Mouse (Mus musculus): ENCODE measurements around the gene Ncoa6.

GRCm38 (mm10) chr2:155404635-155405034 lies 69.1 kb downstream of the Ncoa6 start:
- TF ChIP-seq EP300 (optimal IDR thresholded peaks at IDR 0.05) (no peak), CTCF (IDR thresholded peaks at IDR 0.05; ENCODE audit: low read depth) (no peak)

All from stomach, postnatal 0 days (tissue).